Mouse (Mus musculus) heart, adult 2 months (tissue): ENCODE results near the gene Cyth4. TPM values are rescaled to one million over a fixed set of nuclear protein-coding genes. Genes with fewer than 3 reads are reported as not detected.

Source experiments
- DNase-seq, 2 experiments: peaks; one replicate each; pipeline ENCODE4 v3.0.0; 2021
- H3K27ac ChIP-seq: fragments of 200-600 bp; 2 replicates; pipeline ENCODE4 v1.8.1; 2022
- H3K27me3 ChIP-seq: fragments of 200-500 bp; 2 replicates; pipeline ENCODE4 v1.6.1; 2012; ENCODE audit warnings: mild to moderate bottlenecking, low read length, inconsistent platforms, mixed read lengths; ENCODE audit not compliant: control insufficient read depth, insufficient read depth
- H3K36me3 ChIP-seq: fragments of 200-500 bp; 2 replicates; pipeline ENCODE4 v1.6.1; 2012; ENCODE audit warnings: low read length, inconsistent platforms; ENCODE audit not compliant: control insufficient read depth, insufficient read depth
- H3K4me1 ChIP-seq: fragments of 200-500 bp; 2 replicates; pipeline ENCODE4 v1.6.1; 2011; ENCODE audit warnings: low read length; ENCODE audit not compliant: control insufficient read depth, insufficient read depth
- H3K4me3 ChIP-seq: fragments of 200-600 bp; 2 replicates; pipeline ENCODE4 v1.8.1; 2022
- H3K79me2 ChIP-seq: fragments of 200-500 bp; replicated peaks from 2 replicates; pipeline ENCODE4 v1.6.1; 2012; ENCODE audit warnings: mild to moderate bottlenecking, inconsistent platforms, low read length, moderate library complexity, mixed read lengths; ENCODE audit not compliant: control insufficient read depth, insufficient read depth
- H3K9ac ChIP-seq: fragments of 200-500 bp; 2 replicates; pipeline ENCODE4 v1.6.1; 2012; ENCODE audit warnings: low read depth, mild to moderate bottlenecking, control low read depth, inconsistent platforms, low read length, mixed read lengths
- CTCF ChIP-seq: fragments of 200-600 bp; IDR thresholded peaks from 2 replicates; pipeline ENCODE4 v1.8.1; 2022; ENCODE audit warnings: antibody characterized with exemption, mild to moderate bottlenecking, moderate library complexity
- EP300 ChIP-seq: fragments of 200-500 bp; IDR thresholded peaks from 2 replicates; pipeline ENCODE4 v1.6.1; 2011; ENCODE audit warnings: low read depth, low read length, control low read depth; ENCODE audit not compliant: insufficient read depth
- POLR2A ChIP-seq: fragments of 200-500 bp; IDR thresholded peaks from 2 replicates; pipeline ENCODE4 v1.6.1; 2011; ENCODE audit warnings: mild to moderate bottlenecking, low read depth, low read length, control low read depth; ENCODE audit not compliant: insufficient read depth
- WGBS: fragments of 180-500 bp; shearing (Covaris S2); methylation state at CpG from one replicate; pipeline ENCODE4 v1.1.7; 2018; 5-methylcytosine and 5-hydroxymethylcytosine counted together
- intact Hi-C: fragments of 180-260 bp; cut with DNase I; formaldehyde crosslinking; loops from one replicate; pipeline ENCODE4 v1.15.1; 2025
- polyA plus RNA-seq: library from polyadenylated mRNA; depleted of rRNA; stranded (reverse); fragments of >200 nt; gene quantifications from 2 replicates; pipeline ENCODE4 v1.2.3, GENCODE M21; 2012; rRNA removed
- total RNA-seq, 2 experiments: library from RNA; stranded (reverse); gene quantifications; 2 replicates each; pipeline ENCODE4 v1.2.3; 2021

Cyth4 gene
- total and polyA plus RNA-seq, 3 experiments: 6.1 to 12.8 (median 6.7) TPM

DNA sequence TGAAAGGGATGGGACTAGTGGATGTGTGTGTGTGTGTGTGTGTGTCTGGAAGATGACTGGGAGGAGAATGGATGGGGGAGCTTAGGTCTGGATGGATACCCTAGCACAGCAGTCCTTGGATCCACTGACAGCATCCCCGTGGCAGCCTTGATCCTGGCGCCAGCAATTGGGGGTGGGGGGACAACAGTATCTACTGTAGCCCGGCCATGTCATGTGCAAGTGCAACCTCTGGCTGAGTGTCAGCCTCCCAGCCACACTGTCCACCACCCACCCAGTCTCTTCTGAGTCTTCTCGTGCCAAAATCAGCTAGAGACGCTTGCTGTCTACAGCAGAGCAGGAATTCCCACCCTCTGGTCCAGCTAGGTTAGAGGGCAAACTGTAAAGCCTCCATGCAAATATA lies 67.4 kb downstream of the Cyth4 start:
- no peaks in the 10 kb centered on the region for H3K36me3 ChIP-seq
- H3K4me1 ChIP-seq: no peaks in the 10 kb centered on the region
- TF ChIP-seq EP300: no peak
- TF ChIP-seq CTCF: no peak
- TF ChIP-seq POLR2A: no peak
- no peaks in the 10 kb centered on the region for H3K27me3 ChIP-seq
- no peak overlapping the region for H3K9ac ChIP-seq
- no peak for DNase-seq
- no peak overlapping the region for H3K27ac ChIP-seq
- WGBS: 29% methylated on average over 5 of the region's 5 CpGs
- no peaks in the 10 kb centered on the region for H3K79me2 ChIP-seq
- no peak overlapping the region for H3K4me3 ChIP-seq
- intact Hi-C loops: no loop called here

GRCm38 (mm10) chr15:78669221-78669871 lies 72.5 kb downstream of the Cyth4 start:
- H3K27me3 ChIP-seq: peaks cover 10% of the 10 kb centered on the region
- no peak for TF ChIP-seq CTCF

GRCm38 (mm10) chr15:78670341-78670740 lies 73.5 kb downstream of the Cyth4 start:
- intact Hi-C loops: no loop called here
- H3K27me3 ChIP-seq: peaks cover 10% of the 10 kb centered on the region
- H3K4me1 ChIP-seq: peaks cover 3% of the 10 kb centered on the region
- 34% methylated on average over 5 of the region's 5 CpGs for WGBS
- no peak overlapping the region for H3K27ac ChIP-seq
- TF ChIP-seq EP300 (no peak), POLR2A (no peak), CTCF (no peak)
- H3K36me3 ChIP-seq: no peaks in the 10 kb centered on the region
- DNase-seq: no peak
- no peak overlapping the region for H3K9ac ChIP-seq
- H3K79me2 ChIP-seq: no peaks in the 10 kb centered on the region
- H3K4me3 ChIP-seq: no peak overlapping the region

More at GRCm38 (mm10) chr15:78669221-78669871, 72.5 kb downstream of the Cyth4 start:
- H3K9ac ChIP-seq: no peak overlapping the region
- 48% methylated on average over 10 of the region's 10 CpGs for WGBS
- no peaks in the 10 kb centered on the region for H3K4me1 ChIP-seq
- H3K79me2 ChIP-seq: no peaks in the 10 kb centered on the region
- H3K36me3 ChIP-seq: no peaks in the 10 kb centered on the region
- H3K4me3 ChIP-seq: no peak overlapping the region
- intact Hi-C loops: no loop called here
- no peak overlapping the region for H3K27ac ChIP-seq
- DNase-seq: no peak

Other genes starting within 250 kb of the Cyth4 start
- not detected for gene Tex33, start 201.1 kb upstream of the Cyth4 start, total RNA-seq
- 0.43 and 0.67 TPM in 2 replicates for gene Tex33, start 201.1 kb upstream of the Cyth4 start, polyA plus RNA-seq
- 10 to 100 TPM; 19.1 to 23.2 TPM for gene Tst, start 191.1 kb upstream of the Cyth4 start, total RNA-seq
- gene Tst, start 191.1 kb upstream of the Cyth4 start, polyA plus RNA-seq: 30.3 and 41.7 TPM in 2 replicates
- 10 to 100 TPM; 37.5 to 45.9 TPM for gene Mpst, start 190.6 kb upstream of the Cyth4 start, total RNA-seq
- gene Mpst, start 190.6 kb upstream of the Cyth4 start, polyA plus RNA-seq: 64.5 and 79.5 TPM in 2 replicates
- gene Kctd17, start 168.5 kb upstream of the Cyth4 start, total RNA-seq: 10 to 100 TPM; 18.4 to 24.5 TPM
- 52.5 and 66.1 TPM in 2 replicates for gene Kctd17, start 168.5 kb upstream of the Cyth4 start, polyA plus RNA-seq
- not detected for gene Tmprss6, start 128.4 kb upstream of the Cyth4 start, total RNA-seq
- 0.20 TPM in 1 of 2 replicates, not detected in the other for gene Tmprss6, start 128.4 kb upstream of the Cyth4 start, polyA plus RNA-seq
- under 1 TPM; 0.31 to 0.55 TPM for gene Il2rb, start 101.8 kb upstream of the Cyth4 start, total RNA-seq
- 1.4 and 2.3 TPM in 2 replicates for gene Il2rb, start 101.8 kb upstream of the Cyth4 start, polyA plus RNA-seq
- 10 to 100 TPM; 14.1 to 17.0 TPM for gene C1qtnf6, start 65.6 kb upstream of the Cyth4 start, total RNA-seq
- gene C1qtnf6, start 65.6 kb upstream of the Cyth4 start, polyA plus RNA-seq: 20.8 and 40.5 TPM in 2 replicates
- gene Sstr3, start 52.4 kb upstream of the Cyth4 start, total RNA-seq: not detected
- gene Sstr3, start 52.4 kb upstream of the Cyth4 start, polyA plus RNA-seq: not detected in 2 replicates
- gene Rac2, start 24.3 kb upstream of the Cyth4 start, total RNA-seq: 1 to 10 TPM; 4.5 to 8.7 TPM
- gene Rac2, start 24.3 kb upstream of the Cyth4 start, polyA plus RNA-seq: 7.7 and 44.7 TPM in 2 replicates
- 1 to 10 TPM; 1.3 to 3.4 TPM for gene Elfn2, start 121.7 kb downstream of the Cyth4 start, total RNA-seq
- gene Elfn2, start 121.7 kb downstream of the Cyth4 start, polyA plus RNA-seq: 0.16 and 0.35 TPM in 2 replicates
- gene Mfng, start 176.4 kb downstream of the Cyth4 start, total RNA-seq: 10 to 100 TPM; 11.1 to 11.6 TPM
- gene Mfng, start 176.4 kb downstream of the Cyth4 start, polyA plus RNA-seq: 15.0 and 19.1 TPM in 2 replicates
- 10 to 100 TPM; 15.0 to 17.0 TPM for gene Card10, start 206.0 kb downstream of the Cyth4 start, total RNA-seq
- gene Card10, start 206.0 kb downstream of the Cyth4 start, polyA plus RNA-seq: 22.3 and 28.5 TPM in 2 replicates
- 10 to 100 TPM; 30.8 to 37.1 TPM for gene Cdc42ep1, start 245.6 kb downstream of the Cyth4 start, total RNA-seq
- gene Cdc42ep1, start 245.6 kb downstream of the Cyth4 start, polyA plus RNA-seq: 62.3 and 71.8 TPM in 2 replicates